Mouse (Mus musculus) liver, adult (tissue): ENCODE results near the gene Gm9817.

ENCODE experiments used
- GATA4 ChIP-seq: IDR thresholded peaks from 2 replicates; pipeline ENCODE4 v1.6.1; 2014; ENCODE audit warnings: mild to moderate bottlenecking, low read length; ENCODE audit not compliant: insufficient replicate concordance

Gm9817 gene

DNA sequence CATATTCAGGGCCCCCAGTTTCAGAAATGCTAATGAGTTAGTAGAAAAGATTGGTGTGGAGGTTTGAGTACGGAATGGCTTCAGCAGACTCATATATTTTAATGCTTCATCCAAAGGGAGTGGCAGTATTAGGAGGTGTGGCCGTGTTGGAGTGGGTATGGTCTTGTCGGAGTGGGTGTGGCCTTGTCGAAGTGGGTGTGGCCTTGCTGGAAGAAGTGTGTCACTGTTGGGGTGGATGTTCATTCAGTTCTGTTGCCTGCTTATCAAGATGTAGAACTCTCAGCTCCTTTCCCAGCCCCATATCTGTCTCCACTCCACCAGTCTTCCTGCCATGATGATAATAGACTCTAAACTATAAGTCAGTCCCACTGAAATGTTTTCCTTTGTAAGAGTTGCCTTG, 13.5 kb upstream of the Gm9817 start:
- no peak for TF ChIP-seq GATA4

DNA sequence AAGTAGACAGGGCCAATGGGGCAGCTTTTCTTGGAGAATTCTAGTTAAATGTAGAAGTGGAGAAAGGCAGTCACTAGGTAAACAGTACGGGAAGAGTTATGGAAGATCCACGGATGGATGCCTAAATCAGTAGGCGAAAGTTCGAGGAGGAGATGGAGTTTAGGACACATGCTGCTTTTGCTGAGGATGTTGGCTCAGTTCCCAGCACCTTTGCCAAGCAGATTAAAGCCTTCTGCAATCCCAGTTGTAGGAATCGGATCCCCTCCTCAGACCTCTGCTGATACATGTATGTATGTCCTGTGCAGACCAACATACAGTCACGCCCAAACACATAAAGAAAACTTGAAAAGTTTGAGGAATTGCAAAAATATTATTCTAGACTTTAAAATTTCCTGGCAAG, 8.1 kb upstream of the Gm9817 start:
- no peak for TF ChIP-seq GATA4

DNA sequence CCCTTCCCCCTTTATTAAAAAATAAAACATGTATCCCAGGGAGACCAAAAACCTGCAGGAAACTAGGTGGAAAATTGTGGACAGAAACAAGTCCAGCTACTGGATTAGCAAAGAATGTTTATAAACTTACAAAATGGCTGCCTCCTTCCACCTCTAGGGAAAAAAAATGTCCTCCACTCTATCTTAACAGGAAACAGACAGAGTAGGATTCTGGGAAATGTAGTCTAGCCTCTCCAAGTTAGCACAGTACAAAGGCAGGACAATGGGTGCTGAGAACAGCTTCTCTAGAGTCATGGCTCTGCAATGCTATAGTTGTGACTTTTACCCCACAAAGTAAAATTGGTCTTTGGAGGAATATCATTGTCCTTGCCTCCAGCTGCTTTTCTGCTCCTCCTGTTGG, 3.5 kb upstream of the Gm9817 start:
- TF ChIP-seq GATA4 = no peak

DNA sequence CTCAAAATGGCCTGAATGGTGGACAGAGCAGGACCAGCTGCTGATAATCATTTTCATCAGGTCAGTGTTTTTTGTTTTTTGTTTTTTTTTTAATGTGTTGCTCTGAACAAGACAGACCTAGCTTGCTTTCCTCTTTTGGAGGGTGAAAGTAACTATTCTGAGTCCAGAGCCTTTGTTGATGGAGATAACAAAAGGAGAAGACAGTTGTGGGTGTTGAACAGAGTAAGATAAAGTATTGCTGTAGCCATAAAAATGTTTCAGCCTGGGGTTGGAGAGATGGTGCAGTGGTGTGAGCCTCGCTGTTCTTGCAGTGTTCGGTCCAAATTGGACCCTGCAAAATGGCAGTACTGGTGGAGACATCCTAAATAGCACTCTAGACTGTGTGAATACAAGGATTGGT, 2.8 kb upstream of the Gm9817 start:
- TF ChIP-seq GATA4 = no peak

DNA sequence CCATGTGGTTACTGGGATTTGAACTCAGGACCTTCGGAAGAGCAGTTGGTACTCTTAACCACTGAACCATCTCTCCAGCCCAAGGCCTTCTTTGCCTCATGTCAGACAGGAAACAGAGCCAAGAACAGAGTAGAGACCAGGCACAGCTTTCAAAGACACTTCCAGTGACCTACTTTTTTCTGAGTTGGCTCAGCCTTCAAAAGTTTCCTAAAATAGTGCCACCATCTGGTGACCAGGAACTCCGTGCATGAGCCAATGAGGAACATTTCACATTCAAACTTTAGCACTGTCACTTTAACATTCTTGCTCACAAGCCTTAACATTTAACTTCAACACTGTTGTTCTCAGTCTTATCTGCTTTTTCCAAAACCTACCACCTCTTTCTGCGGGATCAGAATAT, 2.3 kb downstream of the Gm9817 start:
- no peak for TF ChIP-seq GATA4

DNA sequence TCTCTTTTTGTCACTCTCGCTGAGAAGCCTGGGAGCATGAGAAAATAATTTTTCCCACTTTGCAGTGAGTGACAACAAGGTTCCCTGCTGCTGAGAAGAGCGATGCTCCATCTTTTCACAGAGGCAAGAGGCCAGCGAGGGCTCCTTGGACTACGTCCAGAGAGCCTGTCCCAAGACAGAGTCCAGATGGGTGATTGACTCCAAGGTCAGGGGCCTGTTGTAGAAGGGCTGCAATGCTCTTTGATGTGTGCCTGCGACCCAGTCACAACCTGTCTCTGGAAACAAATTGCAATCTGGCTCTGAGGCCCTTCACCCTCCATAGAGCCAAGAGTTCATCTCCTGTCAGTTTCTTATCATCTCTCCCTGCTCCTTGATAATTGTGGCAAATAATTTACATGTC, 5.2 kb downstream of the Gm9817 start:
- peak; percentile 13; the same call in 1 of the 2 replicates for TF ChIP-seq GATA4

DNA sequence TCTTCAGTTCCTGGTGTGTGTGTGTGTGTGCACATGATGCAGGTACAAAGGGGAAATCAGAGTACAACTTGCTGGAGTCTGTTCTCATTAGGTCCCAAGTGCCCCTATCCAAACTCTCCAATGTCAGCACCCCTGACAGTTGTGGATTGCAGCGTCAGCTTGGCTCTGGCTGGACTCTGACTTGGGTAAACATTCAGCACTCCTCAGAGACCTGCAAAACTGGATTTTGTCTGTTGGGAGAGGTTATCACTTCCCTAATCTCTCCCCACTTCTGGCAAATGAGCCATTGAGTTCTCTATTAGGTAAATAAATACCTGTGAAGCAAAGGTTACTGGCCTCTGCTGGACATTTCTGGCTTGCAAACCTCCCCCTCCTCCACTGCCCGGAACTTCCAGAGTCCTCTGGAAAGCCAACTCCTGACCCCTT, 10.3 kb downstream of the Gm9817 start:
- peak; percentile 82; the same call in 1 of the 2 replicates for TF ChIP-seq GATA4

DNA sequence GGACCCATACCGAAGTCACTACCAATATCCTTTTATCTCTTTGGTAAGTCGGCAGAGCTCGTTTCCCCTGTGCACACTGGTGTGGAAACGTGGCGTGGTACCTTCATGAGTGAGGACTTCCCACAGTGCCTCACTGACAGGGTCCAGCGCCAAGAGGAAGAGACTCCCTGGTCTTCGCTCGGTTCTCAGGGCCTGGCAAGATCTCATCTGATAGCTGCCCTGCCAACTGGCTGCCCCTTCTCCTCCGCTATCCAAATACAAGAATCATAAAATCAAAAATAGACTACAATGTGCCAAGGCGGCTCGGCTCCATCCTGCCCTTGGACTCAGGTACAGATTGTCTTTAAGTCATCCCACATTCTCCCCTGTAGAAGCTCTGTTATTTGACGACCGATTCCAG, 11.4 kb downstream of the Gm9817 start:
- no peak for TF ChIP-seq GATA4

DNA sequence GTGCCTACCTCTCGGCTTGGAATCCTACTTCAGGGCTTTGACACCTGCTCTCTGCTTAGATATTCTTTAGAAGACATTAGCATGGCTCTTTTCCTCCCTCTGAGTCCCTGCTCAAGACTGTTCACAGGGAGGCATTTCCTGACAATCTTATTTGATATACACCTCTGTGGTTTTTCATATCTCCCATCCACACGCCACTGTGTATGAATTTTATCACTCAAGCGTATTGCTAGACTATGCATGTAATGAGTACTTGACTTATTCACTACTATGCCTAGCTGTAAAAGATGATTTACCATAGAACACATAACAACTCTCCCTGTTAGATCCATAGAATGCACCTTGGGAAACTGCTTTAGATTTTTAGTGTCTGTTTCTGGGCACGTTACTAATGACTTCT, 14.3 kb downstream of the Gm9817 start:
- TF ChIP-seq GATA4 = no peak

DNA sequence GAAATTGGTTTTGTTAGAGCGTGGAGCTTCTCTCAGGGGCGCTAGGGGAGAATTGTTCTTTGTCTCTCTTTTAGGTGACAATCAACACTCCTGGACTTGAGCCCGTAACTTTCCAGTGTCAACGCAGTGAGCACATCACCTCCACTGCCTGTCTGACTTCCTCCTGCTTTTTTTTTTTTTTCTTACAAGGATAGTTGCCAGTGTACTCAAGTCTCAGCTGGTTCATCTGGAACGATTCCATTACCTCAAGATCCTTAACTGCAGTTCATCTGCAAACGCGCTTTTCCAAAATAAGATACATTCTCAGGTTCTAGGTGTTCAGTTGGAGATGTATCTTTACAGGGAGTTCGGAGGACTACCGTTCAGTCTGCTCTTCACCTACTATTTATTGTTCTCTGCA, 16.5 kb downstream of the Gm9817 start:
- no peak for TF ChIP-seq GATA4

DNA sequence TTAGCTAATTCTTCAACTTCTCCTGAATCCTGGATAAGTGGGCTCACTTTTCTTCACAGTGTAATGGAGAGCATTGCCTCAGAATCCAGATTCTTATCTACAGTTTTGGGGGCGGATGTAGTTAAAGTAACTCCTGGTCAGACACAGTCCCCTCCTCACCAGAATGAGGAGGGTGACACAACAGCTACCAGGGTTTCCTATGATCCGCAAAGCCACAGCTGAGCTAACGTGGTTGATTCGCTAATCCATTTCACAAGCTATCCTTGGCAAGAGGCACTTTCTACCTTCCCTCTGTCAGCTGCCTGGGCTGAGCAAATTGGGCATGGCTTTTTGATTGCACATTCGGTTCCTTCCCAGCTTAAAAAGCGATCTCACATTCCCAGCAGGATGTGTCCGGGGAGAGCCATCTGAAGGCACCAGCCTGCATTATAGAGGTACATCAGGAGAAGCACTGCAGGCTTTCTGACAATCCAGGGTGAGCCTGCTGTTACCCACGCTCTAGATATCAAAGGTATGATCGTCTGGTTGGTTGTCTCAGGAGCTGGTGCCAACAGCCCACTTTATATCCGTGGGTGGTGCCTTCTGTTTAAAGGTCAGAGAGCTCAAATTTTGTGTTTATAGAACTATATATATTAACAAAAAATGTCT, 21.2 kb downstream of the Gm9817 start:
- no peak for TF ChIP-seq GATA4

DNA sequence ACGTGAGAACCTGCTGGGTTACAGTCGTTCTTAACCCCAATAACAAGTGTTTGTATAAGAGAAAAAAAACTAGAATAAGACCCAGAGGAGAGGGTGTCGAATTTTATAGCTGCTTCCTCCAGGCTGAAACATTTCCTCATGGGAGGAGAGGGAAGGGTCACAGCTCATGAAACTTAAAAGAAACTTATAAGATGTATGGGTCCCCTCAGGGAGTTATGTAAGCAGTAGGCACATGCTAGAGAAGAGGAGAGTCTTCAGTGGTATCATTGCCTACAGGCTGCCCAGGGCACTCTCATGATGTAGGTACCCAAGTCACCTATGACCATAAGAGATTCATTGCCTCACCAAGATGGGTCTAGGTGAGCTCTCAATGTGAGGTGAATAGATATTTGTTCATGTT, 28.0 kb downstream of the Gm9817 start:
- no peak for TF ChIP-seq GATA4

DNA sequence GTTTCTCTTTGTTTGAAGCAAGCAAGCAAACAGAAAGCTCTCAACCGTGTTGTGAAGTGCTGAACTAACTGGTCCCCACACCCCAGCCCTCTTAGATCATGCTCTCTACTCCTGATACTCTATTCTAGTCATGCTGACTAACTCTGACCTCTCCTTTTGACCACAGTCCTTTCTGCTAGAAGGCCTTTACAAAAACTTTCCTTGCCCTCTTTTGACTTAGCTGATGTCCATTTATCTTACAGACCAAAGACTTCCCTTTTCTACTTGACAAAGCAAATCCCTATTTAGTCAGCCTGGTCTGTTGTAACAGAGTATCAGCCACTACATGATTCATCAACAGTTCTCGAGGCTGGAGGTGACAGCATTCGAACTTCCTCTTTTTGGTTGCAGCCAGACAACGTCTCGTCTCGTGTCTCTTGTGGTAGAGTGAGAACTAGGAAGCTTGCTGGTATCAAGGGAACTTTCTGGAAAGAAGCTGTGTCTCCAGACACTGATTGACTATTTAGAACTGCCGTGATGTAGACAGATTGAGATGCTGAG, 30.4 kb downstream of the Gm9817 start:
- no peak for TF ChIP-seq GATA4

DNA sequence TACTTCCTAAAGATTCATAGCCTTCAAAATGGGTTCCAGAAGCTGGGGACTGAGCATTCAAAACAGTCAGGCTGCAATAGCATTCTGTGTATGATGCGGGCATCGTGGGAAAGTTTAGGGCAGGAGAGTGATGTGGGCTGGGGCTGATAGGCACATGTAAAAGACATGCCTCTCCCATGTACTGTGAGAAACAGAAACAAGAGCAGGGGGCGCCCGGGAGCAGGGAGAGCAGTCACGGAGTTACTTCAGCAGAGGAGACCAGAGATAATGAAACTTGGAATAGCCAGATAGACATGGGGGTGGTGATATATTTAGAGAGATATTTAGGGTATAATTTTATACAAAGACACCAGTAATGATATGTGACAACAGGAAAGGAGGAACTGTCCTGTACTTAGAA, 39.9 kb downstream of the Gm9817 start:
- no peak for TF ChIP-seq GATA4

DNA sequence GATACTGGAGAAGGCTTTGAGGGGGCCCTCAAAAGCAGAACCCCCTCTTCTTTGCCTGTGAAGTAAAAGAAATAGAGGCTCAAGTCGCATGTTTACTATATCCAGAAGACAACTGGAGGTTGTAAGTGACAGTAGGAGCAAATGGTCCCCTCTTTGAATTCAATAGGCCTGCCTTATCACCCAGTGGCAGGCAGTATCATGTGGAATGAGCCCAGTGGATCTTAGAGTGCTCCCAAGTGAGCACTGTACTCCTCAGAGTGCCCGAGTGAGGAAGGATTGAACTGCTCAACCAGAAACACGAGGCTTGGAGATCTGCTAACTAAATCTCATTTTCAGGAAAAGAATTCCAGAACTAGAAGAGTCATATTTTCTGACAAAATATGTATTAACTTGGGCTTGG, 40.3 kb downstream of the Gm9817 start:
- no peak for TF ChIP-seq GATA4
